Mouse (Mus musculus) embryonic fibroblast, embryonic 13.5 days (primary cell): ENCODE results near the gene Sat2.

Source experiments
- CTCF ChIP-seq: IDR thresholded peaks from 2 replicates; pipeline ENCODE4 v1.5.1; 2011; ENCODE audit warnings: mild to moderate bottlenecking, control low read depth, low read length, moderate library complexity, borderline replicate concordance; ENCODE audit not compliant: insufficient read depth
- POLR2A ChIP-seq: IDR thresholded peaks from 2 replicates; pipeline ENCODE4 v1.6.1; 2011; ENCODE audit warnings: low read depth, mild to moderate bottlenecking, control low read depth, low read length, moderate library complexity

- no peak for TF ChIP-seq CTCF
- peak; percentile 86 for TF ChIP-seq POLR2A
Measured at GRCm38 (mm10) chr11:69605726-69606490, 15.9 kb upstream of the Sat2 start, which contains the start of gene Atp1b2.
